Mouse (Mus musculus) frontal cortex, adult (tissue): Measurements from ENCODE around the gene Celf2.

ENCODE experiments used
- ATAC-seq: cut with Nextera tagmentation; 2 replicates; pipeline ENCODE4 v1.9.2; 2017; ENCODE audit warnings: mild to moderate bottlenecking, moderate library complexity, mixed read lengths; ENCODE audit not compliant: low TSS enrichment

The Celf2 gene

DNA sequence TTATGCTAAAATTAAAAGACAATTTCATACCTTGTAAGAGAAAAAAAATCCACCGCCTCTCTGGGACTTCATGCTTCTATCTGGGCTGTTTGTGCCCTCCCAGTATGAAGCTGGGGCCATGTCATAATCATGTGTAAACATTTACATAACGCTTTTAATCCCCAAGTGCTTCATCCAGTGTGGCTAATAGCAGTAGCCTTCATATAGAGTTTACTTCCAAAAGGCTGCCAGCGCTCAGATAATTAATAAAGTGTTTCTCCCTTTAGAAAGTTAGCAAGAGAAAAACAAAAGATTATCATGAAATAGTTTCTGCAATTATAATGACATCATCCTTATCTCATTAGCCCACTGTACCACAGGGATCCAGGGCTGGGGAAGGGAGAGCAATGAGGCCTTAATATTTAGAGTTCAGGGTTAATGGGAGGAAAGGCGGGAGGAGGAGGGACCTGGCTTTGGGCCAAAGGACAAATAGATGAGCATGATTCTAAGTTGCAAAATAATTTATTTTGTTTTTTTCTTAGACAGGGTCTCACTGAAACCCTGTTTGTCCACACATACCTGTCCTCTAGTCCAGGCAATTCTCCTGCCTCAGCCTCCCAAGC, 425.8 kb downstream of the Celf2 start:
- ATAC-seq: no peak

DNA sequence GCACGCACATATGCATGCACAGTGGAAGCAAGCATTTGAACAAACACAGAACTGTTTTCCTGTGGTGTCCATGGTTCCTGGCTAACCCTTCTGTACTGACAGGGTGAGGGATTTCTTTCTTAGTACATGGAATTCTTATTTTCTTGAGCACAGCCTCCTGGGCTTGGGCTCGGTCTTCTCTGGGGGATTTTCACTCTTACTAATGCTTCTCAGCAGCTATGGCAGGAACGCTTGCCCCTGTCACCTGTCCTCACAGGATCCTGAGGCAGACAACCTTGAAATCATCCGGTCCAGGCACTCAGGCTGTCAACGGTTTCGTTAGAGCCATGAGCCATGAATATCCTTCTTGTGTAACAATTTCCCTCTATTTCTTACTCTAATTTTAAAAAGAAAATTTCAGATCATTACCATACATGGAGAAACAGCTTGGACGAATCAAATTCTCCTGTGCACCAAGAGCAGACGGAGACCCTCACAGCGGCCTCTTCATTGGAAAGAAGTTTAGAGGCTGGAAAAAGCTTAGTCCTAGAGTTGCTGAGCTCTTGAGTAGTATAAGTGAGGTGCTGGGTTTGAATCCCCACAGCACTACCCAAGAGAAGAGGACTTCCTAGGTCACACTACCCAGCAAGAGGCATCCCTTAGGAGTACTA, 426.9 kb downstream of the Celf2 start:
- ATAC-seq: peak; percentile 14; the same call in 1 of the 2 replicates

DNA sequence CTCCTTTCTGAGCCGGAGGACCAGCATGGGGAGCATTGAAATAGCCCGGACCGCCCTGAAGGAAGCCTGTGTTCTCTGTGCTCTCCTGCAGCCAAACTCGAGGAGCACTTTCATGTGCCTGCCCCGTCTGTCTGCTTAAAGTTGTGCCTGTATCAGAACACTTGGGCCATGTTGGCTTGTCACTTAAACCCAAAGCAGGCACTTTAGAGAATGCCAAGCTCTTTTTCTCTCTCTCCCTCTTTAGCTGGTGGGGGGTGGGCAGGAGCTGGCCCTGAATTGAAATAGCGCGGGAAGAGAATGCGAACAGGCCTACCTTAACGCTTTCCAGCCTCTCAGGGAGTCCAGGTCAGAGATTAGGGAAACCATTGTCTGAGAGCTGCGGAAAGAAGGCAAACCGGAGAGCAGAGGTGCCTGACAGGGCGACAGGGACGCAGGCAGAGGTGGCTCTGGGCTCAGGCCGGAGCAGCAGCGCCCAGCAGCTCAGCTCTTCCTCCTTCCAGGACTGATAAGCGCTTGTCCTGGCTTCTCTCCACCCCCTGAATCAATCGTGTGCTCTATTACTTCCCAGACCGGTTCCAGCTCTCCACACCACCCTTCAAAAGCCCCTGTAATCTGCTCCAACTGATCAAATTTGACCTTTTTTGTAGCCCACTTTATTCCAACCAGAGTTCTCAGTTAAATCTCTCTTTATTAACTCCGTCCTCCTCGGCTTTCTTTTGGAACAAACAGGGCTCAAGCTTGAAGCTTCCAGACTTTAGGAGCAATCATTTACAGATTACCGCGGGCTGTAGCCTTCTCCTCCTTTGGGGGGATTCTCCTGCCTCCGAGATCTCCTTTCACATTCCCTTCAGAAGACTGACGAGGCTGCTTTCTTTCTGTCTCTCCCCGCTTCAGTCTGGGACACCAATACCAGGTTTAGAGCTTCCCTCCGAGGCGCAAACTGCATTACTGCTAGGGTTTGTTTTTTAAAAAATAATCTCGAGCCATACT, 428.3 kb downstream of the Celf2 start:
- peak; percentile 32 for ATAC-seq

DNA sequence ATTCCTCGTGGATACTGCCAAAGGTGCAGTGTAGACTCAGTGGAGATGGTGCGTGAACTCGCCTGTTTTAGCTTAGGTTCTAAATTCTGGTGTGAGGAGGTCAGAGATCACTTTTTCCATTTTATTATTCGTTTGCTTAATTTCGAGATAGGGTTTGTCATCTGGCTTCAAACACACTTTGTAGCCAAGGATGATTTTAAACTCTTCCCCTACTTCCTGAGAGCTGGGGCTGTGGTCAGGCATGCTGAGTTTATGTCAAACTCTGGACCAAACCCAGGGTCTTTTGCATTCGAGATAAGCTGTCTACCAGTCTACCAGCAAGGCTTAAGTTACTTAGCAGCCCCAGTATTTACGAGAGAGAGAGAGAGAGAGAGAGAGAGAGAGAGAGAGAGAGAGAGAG, 429.3 kb downstream of the Celf2 start:
- no peak for ATAC-seq

DNA sequence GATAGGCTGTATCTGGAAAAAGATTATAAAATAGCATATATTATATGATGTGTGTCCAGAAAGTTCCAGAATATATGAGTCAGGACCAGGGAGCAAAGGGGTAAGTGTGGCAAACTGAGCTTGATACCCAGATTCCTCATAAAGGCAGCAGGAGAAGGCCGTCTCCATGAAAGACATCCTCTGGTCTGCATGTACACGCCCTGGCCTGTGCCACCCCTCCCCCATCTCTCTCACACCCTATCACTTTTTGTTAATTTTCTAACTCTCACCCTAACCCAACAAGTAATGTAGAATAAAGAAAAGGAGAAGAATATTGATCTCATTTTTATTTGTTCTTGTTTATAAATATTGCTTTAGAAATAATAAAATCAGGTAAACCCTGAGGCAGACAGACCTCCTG, 430.0 kb downstream of the Celf2 start:
- no peak for ATAC-seq

DNA sequence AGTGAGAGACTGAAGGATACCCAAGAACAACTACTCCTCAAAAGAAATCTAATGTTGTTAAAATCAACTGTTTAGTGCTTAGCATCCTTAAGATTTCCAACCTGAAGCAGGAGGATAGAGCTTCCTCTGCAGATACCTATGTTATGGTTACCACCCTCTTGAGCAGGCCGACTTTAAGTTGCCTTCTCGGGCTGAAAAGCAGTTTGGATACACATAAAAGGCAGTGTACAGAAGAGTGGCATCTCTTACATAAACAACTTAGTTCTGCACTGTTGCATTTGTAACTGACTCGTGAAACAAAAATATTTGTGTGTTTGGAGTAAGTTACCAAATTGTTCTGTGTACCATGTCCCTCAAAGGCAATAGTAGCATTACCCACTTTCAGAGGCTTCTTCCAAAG, 435.6 kb downstream of the Celf2 start:
- no peak for ATAC-seq

DNA sequence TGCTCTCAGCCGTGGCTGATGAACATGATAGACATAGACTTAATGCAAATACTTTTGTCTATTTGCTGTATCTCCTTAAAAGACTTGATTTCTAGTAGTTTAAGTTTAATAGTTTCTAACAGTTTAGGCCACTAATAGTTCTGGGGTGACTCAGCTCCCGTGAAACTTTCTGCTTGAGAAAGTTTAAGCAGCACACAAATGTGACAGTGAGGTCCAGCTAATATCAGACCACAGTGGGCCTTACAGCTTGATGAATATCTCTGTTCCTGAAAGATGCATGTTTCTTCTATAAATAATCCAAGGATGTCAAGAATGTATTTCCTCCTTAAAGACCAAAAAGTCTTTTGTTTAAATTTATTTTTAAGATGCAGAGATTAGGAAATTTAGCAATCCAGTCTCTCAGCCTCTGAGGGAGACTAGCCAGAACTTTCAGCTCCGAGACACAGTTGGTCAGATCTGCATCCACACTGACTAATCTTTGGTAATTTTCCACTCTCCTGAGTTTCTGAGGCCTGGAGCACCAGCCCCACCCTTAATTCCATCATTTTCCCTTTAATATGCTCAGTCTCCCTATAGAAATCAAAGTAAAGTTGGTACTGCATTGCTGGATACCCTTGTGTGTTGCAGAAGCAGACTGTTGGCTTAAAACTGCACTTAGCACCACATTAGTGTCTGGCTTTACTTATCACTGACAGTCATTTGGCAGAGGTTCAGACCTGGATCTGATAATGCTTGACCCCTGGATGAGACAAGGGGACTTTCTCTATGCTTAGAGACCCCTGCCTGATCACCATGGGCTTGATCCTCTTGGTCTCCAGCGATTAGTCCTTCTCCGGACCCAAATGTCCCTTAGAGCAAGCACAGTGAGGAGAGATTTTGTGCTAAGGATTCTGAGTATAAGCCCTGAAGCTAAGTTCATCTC, 436.8 kb downstream of the Celf2 start:
- ATAC-seq: no peak

DNA sequence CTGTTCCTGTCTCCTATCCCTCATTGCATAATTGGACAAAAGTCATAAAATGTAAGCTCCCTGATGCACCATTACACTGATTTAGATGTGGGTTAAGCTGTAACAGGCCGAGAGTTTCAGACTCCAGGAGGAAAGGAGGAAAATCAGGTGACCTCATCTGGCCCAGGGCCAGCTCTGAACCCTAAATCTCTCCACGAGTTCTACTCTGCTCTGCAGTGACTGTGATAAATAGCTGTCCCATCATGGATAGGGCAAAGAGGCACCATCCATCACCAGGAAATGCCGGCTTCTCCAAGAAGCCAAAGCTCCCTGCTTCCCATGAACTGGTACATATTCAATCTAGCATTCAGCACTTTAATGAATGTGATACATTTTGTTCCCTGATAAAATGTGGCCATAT, 439.9 kb downstream of the Celf2 start:
- no peak for ATAC-seq

DNA sequence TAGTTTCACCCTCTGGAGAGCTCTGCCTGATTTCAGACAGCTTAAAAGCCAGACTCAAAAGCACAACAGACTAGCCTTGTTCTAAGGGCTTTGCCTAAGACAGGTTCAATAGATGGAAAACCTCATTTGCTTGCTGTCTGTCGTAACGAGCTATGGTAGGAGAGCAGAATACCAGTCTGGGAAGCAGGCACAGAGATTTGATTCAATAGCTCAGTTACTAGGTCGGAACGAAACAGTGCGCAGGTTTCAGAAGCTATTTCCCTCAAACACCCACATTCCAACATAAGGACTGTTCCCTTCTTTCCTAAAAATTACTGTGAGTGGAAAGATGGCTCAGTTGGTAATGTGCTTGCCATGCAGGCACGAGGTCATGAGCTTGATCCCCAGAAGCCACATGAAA, 441.1 kb downstream of the Celf2 start:
- ATAC-seq: peak; percentile 51

DNA sequence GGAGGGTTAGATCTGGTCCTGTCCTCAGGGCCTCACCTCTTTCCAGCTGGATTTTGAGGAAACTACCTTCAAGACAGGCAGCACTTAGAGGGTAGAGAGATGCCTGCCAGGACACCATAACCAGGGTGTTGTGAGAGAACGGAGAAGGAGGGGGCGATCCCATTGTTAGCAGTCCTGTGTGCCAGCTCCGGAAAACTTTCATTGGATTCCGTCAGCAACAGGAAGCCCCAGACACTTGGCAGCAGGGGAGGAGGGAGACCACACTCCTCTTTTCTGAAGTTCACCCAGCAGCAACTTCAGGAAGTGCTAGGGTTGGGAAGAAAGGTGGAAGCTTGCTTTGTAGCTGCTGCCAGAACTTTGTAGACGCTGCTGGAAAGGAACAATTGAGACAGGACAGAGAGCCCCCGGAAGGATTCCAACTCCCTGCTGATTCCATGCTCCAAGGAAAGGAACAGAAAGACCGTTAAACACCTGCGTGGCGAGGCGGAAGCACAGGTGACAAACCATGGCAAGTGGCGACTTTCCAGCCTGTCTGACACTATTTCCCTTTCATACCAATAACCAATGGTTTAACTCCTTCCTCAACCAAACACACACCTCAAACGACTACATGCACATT, 445.7 kb downstream of the Celf2 start:
- ATAC-seq: peak; percentile 39; the same call in 1 of the 2 replicates

DNA sequence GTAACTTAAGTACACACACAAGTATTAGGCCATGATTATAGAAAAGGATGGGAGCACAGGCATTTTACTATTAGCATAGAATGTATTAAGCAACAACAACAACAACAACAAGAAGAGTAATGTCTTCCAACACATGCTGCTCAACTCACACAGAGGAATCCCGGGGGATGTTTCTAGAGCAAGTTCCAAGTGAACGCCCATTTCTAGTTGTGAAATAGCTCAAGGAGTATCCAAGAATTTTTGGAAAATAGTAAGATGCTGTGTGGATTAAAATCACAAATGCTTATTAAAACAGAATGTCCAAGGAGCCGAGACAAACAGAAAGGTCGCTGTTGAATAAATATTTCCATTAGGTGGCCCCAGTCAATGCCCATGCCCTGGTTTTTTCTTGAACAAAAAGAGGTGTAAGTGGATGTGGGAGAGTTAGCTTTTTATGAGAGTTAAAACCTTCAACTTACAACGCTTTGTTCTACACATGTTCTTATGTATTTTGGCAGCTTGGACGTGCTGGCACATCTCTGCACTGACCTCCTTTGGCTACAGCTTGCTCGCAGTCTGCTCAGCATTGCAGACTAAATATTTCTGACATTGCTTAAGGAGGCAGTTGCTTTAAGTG, 448.8 kb downstream of the Celf2 start:
- ATAC-seq: peak; percentile 53; the same call in 1 of the 2 replicates

DNA sequence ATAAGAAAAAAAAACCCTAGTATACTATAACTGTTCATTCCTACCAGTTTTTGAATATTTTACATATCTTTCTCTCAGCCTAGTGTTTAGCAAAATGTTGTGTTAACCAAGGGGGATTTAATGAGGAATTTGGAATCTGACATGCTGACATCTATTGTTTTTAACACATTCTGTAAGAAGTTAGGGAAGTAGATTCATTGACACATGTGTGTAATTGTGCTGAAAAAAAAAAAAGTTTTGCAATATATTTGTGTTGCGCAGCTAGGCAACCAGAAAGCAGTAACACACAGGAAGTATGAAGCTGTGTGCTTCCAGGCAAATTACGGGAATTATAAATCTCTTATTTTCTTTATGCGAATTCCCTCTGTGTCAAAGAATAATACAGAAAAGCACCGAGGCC, 453.0 kb downstream of the Celf2 start:
- no peak for ATAC-seq

DNA sequence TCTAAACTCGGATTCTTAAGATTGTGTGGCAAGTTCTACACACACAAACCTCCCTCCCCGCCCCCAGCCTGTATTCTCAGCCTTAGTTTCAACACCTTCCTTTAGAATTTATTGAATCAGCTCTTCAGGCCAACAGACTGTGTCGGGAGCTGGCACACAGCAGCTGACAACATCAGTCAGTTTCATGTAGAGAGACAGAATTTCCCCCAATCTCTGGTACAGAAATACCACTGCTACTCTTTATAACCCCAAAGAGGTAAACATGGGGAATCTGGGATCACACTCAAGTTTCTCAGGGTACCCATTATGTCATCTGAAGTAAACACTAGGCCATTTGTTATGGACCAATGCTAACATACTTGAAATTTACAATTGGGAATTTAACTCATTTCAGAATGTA, 453.4 kb downstream of the Celf2 start:
- ATAC-seq: no peak

DNA sequence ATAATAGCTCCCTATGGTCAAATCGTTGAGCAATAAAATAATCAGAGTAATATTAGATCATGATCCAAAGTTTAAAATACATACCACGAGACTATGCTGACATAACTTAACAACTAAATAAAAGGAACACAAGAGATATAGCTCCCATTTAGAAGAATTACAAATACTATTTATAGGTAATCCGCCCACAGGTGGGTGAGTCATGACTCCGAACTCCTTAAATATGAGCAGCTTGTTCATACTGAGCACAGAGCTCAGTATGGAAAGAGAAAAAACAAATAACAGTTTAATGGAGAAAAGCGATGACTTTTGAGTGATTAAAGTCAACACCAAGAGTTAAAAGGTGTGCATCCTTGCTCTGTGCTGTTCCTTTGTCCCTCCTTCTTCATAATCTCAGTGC, 458.3 kb downstream of the Celf2 start:
- ATAC-seq: peak; percentile 49; the same call in 1 of the 2 replicates

DNA sequence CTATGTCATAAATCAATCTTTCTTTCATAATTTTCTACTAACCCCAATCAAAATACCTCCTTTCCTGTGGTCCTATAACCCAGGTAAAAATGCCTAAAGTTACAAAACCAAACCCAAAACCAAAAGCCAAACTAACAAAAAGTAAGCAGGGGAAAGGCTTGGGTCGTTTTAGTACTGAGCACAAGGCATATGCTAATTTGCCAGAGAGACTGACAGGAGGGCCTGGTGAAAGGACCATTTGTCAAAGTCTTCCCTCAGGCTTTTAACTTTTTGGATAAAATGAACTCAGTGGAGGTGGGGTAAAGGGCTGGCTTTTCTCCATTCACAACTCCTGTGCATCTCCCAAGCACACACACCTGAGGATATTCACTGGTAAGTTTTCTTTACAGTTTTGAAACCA, 463.2 kb downstream of the Celf2 start:
- ATAC-seq: no peak

DNA sequence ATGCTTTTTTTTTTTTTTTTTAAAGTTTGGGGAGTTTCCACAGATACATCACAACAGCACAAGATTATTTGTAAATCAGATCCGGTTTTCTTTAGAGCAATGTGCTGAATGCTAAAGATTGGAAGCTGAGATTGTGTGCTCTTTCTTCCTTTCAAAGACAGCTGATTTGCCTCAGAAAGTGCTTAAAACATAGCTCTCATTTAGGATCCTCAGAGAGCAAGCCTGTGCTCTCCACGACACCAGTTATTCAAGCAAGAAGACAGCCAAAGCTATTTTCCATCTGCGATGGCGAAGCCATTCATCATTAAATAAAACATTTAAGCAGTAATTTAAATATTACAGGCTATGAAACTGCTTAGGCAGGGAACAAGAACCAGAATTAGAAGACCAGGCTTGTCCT, 463.8 kb downstream of the Celf2 start:
- ATAC-seq: peak; percentile 47; the same call in 1 of the 2 replicates

DNA sequence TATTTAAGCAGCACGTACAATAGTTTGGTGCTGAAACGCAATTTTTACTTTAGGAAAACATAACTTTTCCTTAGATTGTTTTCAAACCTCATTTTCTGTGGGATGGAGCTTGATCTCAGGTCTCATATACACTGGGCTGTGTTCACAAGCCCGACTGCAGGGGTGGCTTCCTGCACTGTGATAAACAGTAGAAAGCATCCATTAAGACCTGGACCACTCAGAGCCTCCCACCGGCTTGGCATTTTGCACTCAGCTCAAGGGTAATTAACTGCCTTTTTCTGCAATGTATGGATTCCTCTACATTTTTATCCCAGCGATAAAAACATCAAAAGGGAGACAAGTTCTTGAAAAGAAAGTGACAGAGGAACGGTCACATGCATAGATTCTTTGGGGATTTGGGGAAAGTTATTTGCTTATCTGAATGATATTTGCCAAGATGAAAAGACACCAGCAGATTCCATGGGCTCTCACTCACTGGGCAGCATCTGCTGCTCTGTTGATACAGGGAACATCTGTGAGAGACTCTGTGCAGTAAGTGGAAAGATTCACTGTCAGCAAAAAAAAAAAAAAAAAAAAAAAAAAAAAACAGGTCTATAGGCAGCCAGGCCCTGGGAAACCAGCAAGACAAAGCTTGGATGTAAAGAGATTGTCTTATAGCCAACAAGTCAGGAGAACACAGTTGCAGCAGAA, 465.4 kb downstream of the Celf2 start:
- ATAC-seq: no peak

DNA sequence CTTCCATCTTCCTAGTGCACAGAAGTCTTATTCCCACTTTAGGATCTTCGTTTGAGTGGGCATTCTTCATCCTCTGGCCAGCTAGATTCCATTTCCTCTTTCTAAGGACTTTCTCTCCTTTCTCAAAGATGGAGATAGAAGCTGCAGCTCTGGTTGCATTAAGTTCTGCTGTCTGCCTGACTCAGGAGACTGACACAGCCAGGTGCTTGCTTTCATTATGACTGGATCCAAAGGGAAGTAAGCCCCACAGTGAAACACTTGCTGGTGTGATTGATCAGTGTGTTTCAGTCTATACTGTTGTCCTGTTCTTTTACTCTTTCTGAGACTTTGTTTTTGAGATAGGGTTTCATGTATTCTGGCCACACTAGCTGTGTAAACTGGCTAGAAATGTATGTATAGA, 468.4 kb downstream of the Celf2 start:
- no peak for ATAC-seq

DNA sequence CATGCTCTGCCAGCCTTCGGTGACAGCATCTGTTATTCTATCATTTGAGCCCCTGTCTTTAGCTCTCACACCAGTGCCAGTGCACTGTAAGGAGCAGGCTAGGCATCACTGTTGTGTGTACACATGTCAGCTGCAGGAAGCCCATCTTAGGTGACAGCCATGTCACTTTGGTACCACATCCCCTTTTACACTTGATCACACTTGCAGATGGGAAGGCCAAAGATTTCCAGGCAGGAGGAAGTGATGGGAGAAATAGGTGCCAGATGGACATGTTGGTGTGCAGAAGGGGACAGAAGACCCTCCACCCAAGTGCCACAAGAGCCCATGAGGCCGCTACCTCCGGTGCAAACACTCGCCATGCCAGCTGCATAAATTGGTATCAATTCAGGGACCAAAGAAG, 470.4 kb downstream of the Celf2 start:
- ATAC-seq: no peak

DNA sequence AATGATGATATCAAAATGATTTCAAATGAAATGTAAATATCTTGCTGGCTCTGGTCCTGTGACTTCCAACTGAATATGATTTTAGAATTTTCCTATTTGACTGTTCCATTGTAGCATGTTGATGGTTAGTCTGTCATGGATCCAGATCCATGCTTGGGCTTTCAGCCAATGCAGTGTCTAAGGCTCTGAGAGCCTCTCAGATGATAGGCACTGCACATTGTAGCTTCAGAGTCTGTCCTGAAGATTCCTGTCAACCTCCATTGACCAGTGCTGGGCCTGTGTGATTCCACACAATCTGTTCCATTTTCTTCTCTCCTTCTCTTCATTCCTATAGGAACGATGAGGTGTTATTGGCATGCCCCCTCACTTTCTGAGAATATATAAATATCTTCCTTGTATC, 478.0 kb downstream of the Celf2 start:
- ATAC-seq: no peak
